Mouse (Mus musculus) cerebellum, postnatal 25 days (tissue): ENCODE results near the gene Lrcol1.

Source experiments
- DNase-seq, 2 experiments: peaks; one replicate each; pipeline ENCODE4 v3.0.0; 2021; ENCODE audit warnings: mixed read lengths in 2 of 2

Gene Lrcol1

DNA sequence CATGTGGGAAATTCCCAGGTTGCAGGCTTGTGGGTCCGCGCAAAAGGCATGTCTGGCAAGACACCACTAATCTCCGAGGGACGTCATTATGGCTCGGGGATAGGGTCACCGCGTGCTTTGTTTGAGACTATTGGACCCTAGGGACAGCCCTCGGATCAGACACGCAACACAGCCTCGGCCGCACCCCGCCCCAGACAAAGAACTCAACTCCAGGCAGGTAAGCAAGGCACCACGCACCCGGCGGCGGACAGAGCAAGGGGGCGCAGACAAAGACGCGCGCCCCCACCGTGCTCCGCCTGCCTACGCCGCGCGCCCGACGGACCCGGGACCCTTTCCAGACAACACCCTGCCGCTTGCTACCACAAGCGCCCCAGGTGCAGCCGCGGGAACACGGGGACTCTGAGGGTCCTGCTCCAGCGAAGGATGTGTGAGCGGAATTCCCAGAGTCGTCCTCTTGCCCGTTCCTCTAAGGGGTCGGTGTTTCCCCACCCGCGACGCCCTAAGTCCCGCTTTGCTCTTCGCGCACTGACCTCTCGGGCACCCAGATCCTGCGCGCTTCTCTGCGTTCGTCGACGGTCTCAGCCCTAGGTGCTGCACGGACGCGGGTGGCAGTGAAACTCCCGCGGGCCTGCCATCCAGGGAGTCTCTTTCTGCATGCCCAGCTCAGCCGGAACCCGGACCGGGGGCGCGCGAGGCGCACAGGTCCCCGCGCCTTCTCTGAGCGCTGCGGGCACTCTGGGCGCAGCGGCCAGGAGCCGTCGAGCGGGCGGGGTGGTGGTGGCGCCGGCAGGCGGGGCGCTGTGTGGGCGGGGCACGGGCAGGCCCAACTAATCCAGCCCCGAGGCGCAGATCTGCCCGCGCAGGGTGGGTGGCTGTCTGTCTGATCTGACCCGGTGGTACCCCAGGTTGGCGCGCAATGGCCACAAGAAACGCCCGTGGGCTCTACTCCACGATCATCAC is 42.1 kb downstream of the Lrcol1 start:
- DNase-seq = peak; percentile 84 to 88

DNA sequence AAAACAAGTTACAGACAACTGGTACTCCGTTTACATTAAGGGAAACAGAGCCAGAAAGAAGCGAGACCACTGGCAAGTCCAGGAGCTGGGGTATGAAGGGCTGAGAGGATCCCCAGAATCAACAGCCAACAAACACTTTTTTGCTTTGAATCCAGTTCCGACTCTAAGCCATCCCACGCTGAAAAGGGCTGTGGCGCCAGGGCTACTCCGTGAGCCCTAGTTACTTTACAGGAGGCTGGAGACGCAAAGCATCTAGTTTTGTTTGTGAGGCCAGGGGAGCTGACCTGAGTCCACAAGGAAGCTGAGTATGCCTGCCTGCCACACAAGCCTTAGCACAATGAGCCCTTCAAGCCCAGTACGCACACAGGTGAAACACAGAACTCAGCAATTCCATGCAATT is 42.8 kb downstream of the Lrcol1 start:
- DNase-seq = no peak

DNA sequence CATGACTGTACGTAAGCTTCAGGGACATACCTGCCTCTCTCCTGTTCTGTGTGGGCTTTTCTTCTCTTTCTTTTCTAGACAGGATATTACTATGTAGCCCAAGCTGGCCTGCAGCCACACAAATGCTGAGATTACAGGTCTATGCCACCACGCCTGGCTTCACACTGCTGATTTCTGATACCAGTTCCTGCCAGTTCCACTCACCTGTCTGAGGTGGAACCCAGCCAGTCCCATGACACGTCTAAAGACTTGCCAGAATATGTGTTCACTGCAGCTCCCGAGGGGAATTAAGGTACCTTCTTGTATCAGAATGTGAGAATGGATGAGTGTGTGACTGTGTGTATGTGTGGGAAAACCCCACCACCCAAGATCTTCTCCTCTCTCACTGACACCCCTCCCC is 46.1 kb downstream of the Lrcol1 start:
- DNase-seq = peak; percentile 82 to 87

DNA sequence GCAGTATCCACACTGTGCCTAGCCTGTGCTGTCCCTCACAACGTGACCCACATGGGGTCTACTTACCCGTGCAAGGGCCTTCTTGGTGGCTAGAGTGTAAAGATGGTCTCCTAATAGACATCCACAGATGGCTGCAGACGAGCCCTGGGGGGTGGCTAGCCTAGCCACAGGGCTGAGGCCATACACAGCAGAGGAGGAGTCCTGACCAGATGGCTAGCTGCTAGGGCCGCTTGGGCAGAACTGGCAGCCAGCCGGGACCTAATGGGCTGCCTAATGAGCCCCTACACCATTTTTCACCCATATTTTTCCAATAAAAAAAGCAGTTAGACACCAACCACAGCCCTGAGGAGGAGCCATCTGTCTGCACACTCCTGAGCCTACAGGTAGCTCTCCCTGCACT is 48.2 kb downstream of the Lrcol1 start:
- peak; percentile 87 to 89 for DNase-seq

DNA sequence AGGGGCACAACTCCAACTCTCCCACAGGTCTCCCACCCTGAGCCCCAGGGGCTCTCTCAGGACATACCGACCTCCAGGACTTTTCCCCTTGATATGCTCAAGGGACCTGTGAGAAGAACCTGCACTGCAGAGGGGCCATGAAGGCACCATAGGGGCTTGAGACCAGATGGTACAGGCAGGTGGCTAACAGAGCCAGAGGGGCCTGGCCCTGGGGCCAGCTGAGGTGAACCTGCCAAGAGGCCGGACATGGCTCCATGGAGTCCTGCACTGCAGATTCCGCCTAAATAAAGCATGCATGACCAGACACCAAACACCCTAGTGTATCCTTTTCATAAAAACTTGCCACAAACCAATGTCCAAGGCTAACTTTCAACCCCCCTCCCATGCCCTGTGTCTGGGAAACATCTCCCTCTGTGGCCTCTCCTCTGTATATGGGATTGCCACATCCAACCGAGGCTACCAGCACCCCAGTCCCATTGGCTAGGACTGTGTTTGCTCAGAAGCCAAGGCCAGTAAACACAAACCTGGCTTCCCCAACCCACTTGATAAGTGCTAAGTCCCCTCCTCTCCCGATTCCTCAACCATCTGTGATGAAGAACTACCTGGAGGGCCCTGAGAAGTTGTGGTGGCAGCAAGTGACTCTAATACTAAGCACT is 50.6 kb downstream of the Lrcol1 start:
- peak; percentile 89 for DNase-seq

DNA sequence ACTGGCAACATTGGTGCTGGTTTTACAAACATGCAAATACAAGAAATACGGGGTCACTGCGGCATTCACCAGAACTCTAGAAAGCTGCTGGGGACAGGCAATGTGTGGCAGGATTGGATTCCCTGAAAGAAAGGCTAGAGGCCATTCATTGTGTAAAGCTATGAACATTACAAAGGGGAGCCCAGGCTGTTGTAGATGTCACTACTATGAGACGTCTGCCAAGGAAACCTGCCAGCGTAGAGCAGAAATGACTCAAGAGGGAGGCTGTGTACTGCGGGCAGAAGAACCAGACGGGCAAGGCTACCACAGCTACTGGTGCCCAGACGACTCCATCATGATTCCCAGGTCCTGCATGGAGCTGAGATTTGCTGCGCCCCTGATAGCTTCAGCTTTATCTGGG is 56.6 kb downstream of the Lrcol1 start:
- DNase-seq = peak; percentile 62 to 72

DNA sequence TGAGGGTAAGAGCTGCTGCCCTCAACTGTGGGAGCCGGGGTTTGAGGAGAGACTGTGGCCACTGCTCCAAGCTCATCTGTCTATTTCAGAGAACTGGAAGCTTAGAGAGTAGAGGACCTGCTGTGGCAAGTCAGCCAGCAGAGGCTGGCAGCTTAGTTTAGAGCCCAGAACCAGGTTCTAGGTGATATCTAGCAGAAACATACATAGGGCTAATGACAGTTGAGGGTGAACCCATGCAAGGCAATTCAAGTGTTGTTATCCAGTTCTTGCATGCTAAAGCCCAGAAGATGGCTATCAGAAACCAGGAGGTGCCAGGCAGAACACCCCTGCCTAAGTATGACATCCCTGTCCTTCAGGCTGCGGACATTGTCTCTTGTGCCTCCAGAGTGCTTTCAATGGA is 58.0 kb downstream of the Lrcol1 start:
- DNase-seq = no peak

DNA sequence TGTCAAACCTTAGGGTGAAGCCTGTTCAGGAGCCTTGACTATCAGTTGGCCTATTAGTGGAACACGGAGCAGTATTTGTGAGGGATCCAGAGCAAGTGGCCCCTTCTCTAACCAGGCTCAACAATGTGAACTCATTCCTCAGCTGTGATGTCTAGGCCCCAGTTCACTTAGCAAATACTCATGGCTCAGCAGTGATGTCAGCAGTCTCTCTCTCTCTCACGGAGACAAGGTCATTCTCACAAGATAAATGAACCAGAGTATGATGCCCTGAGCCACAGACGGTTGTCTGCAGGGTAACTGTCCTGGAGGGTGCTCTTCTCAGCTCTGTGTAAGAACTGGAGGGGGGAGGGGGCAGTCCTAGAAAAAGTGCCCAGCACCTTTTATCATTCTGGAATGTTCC is 59.4 kb downstream of the Lrcol1 start:
- DNase-seq = peak in 1 of 2 experiments; percentile 13
